Mouse (Mus musculus) cerebellum, adult 9-11 months (tissue): ENCODE measurements at regions not wholly inside any gene's neighbourhood (a gene's known extent, or its start where the extent isn't known, plus 50 kb on each side); places are given as distances from the start of the nearest gene placed in this dataset.
"Not testable (repeated sequence)": the region's sequence is repeated elsewhere in the genome, so short reads cannot be mapped to it uniquely, and the experiment has no call there.

Source experiments
- DNase-seq: peaks from one replicate; pipeline ENCODE4 v3.0.0; 2022

- no peak for DNase-seq
These were observed 65.4 kb downstream of the Chst1 start for GRCm38 (mm10) chr2:92664939-92665338.

GRCm38 (mm10) chr2:92667192-92667591 lies 67.7 kb downstream of the Chst1 start:
- DNase-seq, result no peak

GRCm38 (mm10) chr2:92667756-92668155 lies 68.2 kb downstream of the Chst1 start:
- DNase-seq, result peak; percentile 24

- not testable (repeated sequence) for DNase-seq
These were observed 70.0 kb downstream of the Chst1 start for GRCm38 (mm10) chr2:92669431-92670081.

- peak; percentile 17 for DNase-seq
These were observed 72.1 kb downstream of the Chst1 start for GRCm38 (mm10) chr2:92671586-92671985.

- no peak for DNase-seq
These were observed 72.6 kb downstream of the Chst1 start for GRCm38 (mm10) chr2:92672106-92672505.

- DNase-seq, result no peak
These were observed 73.7 kb downstream of the Chst1 start for GRCm38 (mm10) chr2:92673064-92673813.

GRCm38 (mm10) chr2:92673931-92674330 lies 74.4 kb downstream of the Chst1 start:
- DNase-seq, result no peak

GRCm38 (mm10) chr2:92675247-92675646 lies 75.7 kb downstream of the Chst1 start:
- no peak for DNase-seq

GRCm38 (mm10) chr2:92678276-92678930 lies 78.9 kb downstream of the Chst1 start:
- DNase-seq, result no peak

GRCm38 (mm10) chr2:92678999-92679704 lies 79.6 kb downstream of the Chst1 start:
- no peak for DNase-seq

- no peak for DNase-seq
These were observed 82.7 kb downstream of the Chst1 start for GRCm38 (mm10) chr2:92682256-92682655.

GRCm38 (mm10) chr2:92687702-92688101 lies 88.2 kb downstream of the Chst1 start:
- no peak for DNase-seq

- no peak for DNase-seq
These were observed 89.7 kb downstream of the Chst1 start for GRCm38 (mm10) chr2:92689203-92689602.

- no peak for DNase-seq
These were observed 90.8 kb downstream of the Chst1 start for GRCm38 (mm10) chr2:92690304-92690703.

- no peak for DNase-seq
These were observed 91.9 kb downstream of the Chst1 start for GRCm38 (mm10) chr2:92691438-92691837.

GRCm38 (mm10) chr2:92692623-92693022 lies 93.1 kb downstream of the Chst1 start:
- DNase-seq, result peak; percentile 25

- DNase-seq, result no peak
These were observed 93.5 kb downstream of the Chst1 start for GRCm38 (mm10) chr2:92693024-92693423.

GRCm38 (mm10) chr2:92694797-92695196 lies 95.3 kb downstream of the Chst1 start:
- DNase-seq, result no peak

GRCm38 (mm10) chr2:92695869-92696268 lies 96.4 kb downstream of the Chst1 start:
- DNase-seq, result no peak

GRCm38 (mm10) chr2:92697721-92698120 lies 98.2 kb downstream of the Chst1 start:
- no peak for DNase-seq

- DNase-seq, result peak; percentile 16
These were observed 99.9 kb downstream of the Chst1 start for GRCm38 (mm10) chr2:92699360-92699759.

- no peak for DNase-seq
These were observed 104.5 kb downstream of the Chst1 start for GRCm38 (mm10) chr2:92704035-92704434.
